Mouse (Mus musculus) liver, adult 2 months (tissue): ENCODE data around the gene Rab22a.

Source experiments
- CTCF ChIP-seq: fragments of 200-500 bp; IDR thresholded peaks from 2 replicates; pipeline ENCODE4 v1.5.1; 2011; ENCODE audit warnings: low read depth, low read length, control low read depth
- POLR2A ChIP-seq: fragments of 200-500 bp; IDR thresholded peaks from 2 replicates; pipeline ENCODE4 v1.6.1; 2011; ENCODE audit warnings: low read length, control low read depth; ENCODE audit not compliant: insufficient read depth; ENCODE audit errors: extremely low read depth

GRCm38 (mm10) chr2:173625786-173626185, 33.8 kb upstream of the Rab22a start:
- TF ChIP-seq CTCF (no peak), POLR2A (no peak)
